14 mouse cellular contexts compared by ENCODE assay signal in the genomic region with DNA sequence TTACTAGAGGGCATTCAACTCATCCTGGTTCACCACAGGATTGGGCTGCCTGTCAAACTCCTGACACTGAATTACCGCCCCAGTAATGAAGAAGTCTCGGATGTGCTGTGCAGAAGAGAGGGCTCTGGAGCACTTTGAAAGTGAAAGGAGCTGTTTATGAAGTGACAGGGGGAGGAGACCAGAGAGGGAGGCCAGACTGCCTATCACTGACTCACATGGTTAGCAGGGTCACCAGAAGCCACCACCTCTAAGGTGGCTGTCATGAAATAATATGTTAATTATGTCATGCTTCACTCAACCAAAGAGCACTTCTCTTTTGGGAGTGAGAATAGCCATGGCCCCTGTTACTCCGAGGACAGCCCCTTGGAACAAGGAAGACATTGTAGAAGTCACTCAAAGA.
A peak's percentile ranks its signal among the peaks of the same experiment; 100 is the strongest.
DNase-seq lines count a peak whose midpoint lies in the region; ATAC-seq and TF ChIP-seq lines count a peak whose summit lies in the region.
"Had no signal": no experiment of that assay in that cellular context is flagged by ENCODE, and none has a peak within 500 bp of the region (broad histone marks: within the 10 kb centered on the region; RNA-seq: fewer than 3 reads in every experiment).

No protein-coding gene starts in this region.

- H3K4me1 ChIP-seq in embryonic facial prominence, embryonic 15.5 days = peaks cover 16% of the 10 kb centered on the region
- H3K4me1 ChIP-seq in embryonic facial prominence, embryonic 10.5 days = peaks cover 31% of the 10 kb centered on the region
- no peaks in the 10 kb centered on the region for H3K4me1 ChIP-seq in lung, embryonic 14.5 days (ENCODE audit: insufficient read depth)
- H3K4me1 ChIP-seq in small intestine, adult 2 months (ENCODE audit: control insufficient read depth, insufficient read depth, insufficient read length, low read length) = no peaks in the 10 kb centered on the region; the same call in 1 of the 2 replicates

- H3K4me3 ChIP-seq in embryonic facial prominence, embryonic 15.5 days (replicated peaks) = no peak overlapping the region
- no peak overlapping the region for H3K4me3 ChIP-seq in embryonic facial prominence, embryonic 10.5 days
- H3K4me3 ChIP-seq in lung, embryonic 14.5 days (ENCODE audit: low read depth, low read length) = no peak overlapping the region
- H3K4me3 ChIP-seq in small intestine, adult 2 months (ENCODE audit: low read depth, low read length) = no peak overlapping the region
- H3K4me3 ChIP-seq: heart, embryonic 10.5 days; hindbrain, embryonic 12.5 days had no signal

- H3K36me3 ChIP-seq in embryonic facial prominence, embryonic 15.5 days = no peaks in the 10 kb centered on the region
- no peaks in the 10 kb centered on the region for H3K36me3 ChIP-seq in embryonic facial prominence, embryonic 10.5 days (replicated peaks)
- no peaks in the 10 kb centered on the region for H3K36me3 ChIP-seq in lung, embryonic 14.5 days (ENCODE audit: insufficient read depth)
- no peaks in the 10 kb centered on the region for H3K36me3 ChIP-seq in small intestine, adult 2 months (ENCODE audit: control insufficient read depth, insufficient read depth, low read length)
- H3K36me3 ChIP-seq: heart, embryonic 10.5 days; hindbrain, embryonic 12.5 days had no signal

- no peak overlapping the region for H3K4me2 ChIP-seq in embryonic facial prominence, embryonic 15.5 days (replicated peaks)
- no peak overlapping the region for H3K4me2 ChIP-seq in lung, embryonic 14.5 days
- H3K4me2 ChIP-seq: hindbrain, embryonic 12.5 days had no signal

- no peaks in the 10 kb centered on the region for H3K9me3 ChIP-seq in embryonic facial prominence, embryonic 15.5 days (replicated peaks)
- no peaks in the 10 kb centered on the region for H3K9me3 ChIP-seq in embryonic facial prominence, embryonic 10.5 days
- no peaks in the 10 kb centered on the region for H3K9me3 ChIP-seq in lung, embryonic 14.5 days (ENCODE audit: low read depth, low read length)
- H3K9me3 ChIP-seq: heart, embryonic 10.5 days; hindbrain, embryonic 12.5 days had no signal

- DNase-seq in embryonic facial prominence, embryonic 10.5 days (ENCODE audit: low spot score) = no peak
- no peak for DNase-seq in lung, embryonic 14.5 days
- no peak for DNase-seq in lung, postnatal 10 days
- DNase-seq in thymus, adult 18-20 months = no peak
- no peak for DNase-seq in cerebellum, postnatal 10 days
- DNase-seq: cerebellum, postnatal 14 days; thymus, adult 2 months had no signal

- no peak for ATAC-seq in embryonic facial prominence, embryonic 15.5 days (ENCODE audit: insufficient number of reproducible peaks, low FRiP score, low TSS enrichment, low read depth)
- peak; percentile 52; the same call in 1 of the 2 replicates for ATAC-seq in lung, embryonic 14.5 days (ENCODE audit: insufficient read depth)
- 0 out of 2 replicates have a peak, but pooled peaks have one; percentile 45 for ATAC-seq in common myeloid progenitor, adult 5-6 weeks (replicated peaks; ENCODE audit: low read depth, poor library complexity, severe bottlenecking)

- no peak for TF ChIP-seq POLR2A in small intestine, adult 2 months (IDR thresholded peaks at IDR 0.05; ENCODE audit: low read depth, low read length)

- 35% methylated on average over 3 of the region's 3 CpGs for WGBS in embryonic facial prominence, embryonic 15.5 days
- WGBS in embryonic facial prominence, embryonic 10.5 days = 33% methylated on average over 3 of the region's 3 CpGs
- 49% methylated on average over 3 of the region's 3 CpGs for WGBS in lung, embryonic 14.5 days
- WGBS in small intestine, adult 2 months = 24% methylated on average over 3 of the region's 3 CpGs

- no peak for TF ChIP-seq CTCF in lung, embryonic 14.5 days (IDR thresholded peaks at IDR 0.05; ENCODE audit: low read depth)
- no peak for TF ChIP-seq CTCF in small intestine, adult 2 months (IDR thresholded peaks at IDR 0.05; ENCODE audit: extremely low read depth, insufficient read length, insufficient replicate concordance, low read depth, low read length)

- no peaks in the 10 kb centered on the region for H3K27me3 ChIP-seq in embryonic facial prominence, embryonic 15.5 days
- no peaks in the 10 kb centered on the region for H3K27me3 ChIP-seq in embryonic facial prominence, embryonic 10.5 days (replicated peaks; ENCODE audit: low read depth, poor library complexity, severe bottlenecking)
- no peaks in the 10 kb centered on the region for H3K27me3 ChIP-seq in lung, embryonic 14.5 days (ENCODE audit: insufficient read depth, low read length)
- H3K27me3 ChIP-seq in small intestine, adult 2 months (ENCODE audit: control insufficient read depth, insufficient read depth, low read length) = no peaks in the 10 kb centered on the region
- H3K27me3 ChIP-seq: hindbrain, embryonic 12.5 days; Patski had no signal

- H3K27ac ChIP-seq in embryonic facial prominence, embryonic 15.5 days (replicated peaks) = 0 out of 2 replicates have a peak overlapping the region, but pooled peaks have one; percentile 81
- H3K27ac ChIP-seq in embryonic facial prominence, embryonic 10.5 days (replicated peaks) = no peak overlapping the region; the same call in none of the 2 replicates
- H3K27ac ChIP-seq in lung, embryonic 14.5 days (ENCODE audit: low read depth) = no peak overlapping the region
- peak overlapping the region; percentile 95 for H3K27ac ChIP-seq in small intestine, adult 2 months (ENCODE audit: insufficient read depth, low read depth, low read length)
- H3K27ac ChIP-seq: heart, embryonic 10.5 days; hindbrain, embryonic 12.5 days; liver, embryonic 14.5 days had no signal

- no peak overlapping the region for H3K9ac ChIP-seq in embryonic facial prominence, embryonic 15.5 days
- no peak overlapping the region for H3K9ac ChIP-seq in lung, embryonic 14.5 days
- H3K9ac ChIP-seq: hindbrain, embryonic 12.5 days; liver, embryonic 14.5 days had no signal

Comparison
In these comparisons a context has a peak if more than half of its experiments do, and no peak if none do; other contexts are left out.
1. H3K27ac ChIP-seq: peak in embryonic facial prominence, embryonic 15.5 days (single experiment) and small intestine, adult 2 months (single experiment); none in embryonic facial prominence, embryonic 10.5 days (single experiment) and lung, embryonic 14.5 days (single experiment).